Mouse (Mus musculus) erythroblast, embryonic 14.5 days (primary cell): ENCODE data around the gene Kyat1. TPM values are rescaled to one million over a fixed set of nuclear protein-coding genes. Genes with fewer than 3 reads are reported as not detected.

ENCODE experiments used
- H3K27me3 ChIP-seq: 2 replicates; pipeline ENCODE4 v1.6.1; 2012; ENCODE audit warnings: inconsistent platforms; ENCODE audit not compliant: control insufficient read depth
- H3K36me3 ChIP-seq: 2 replicates; pipeline ENCODE4 v1.6.1; 2012; ENCODE audit warnings: mild to moderate bottlenecking, inconsistent platforms; ENCODE audit not compliant: control insufficient read depth
- H3K4me1 ChIP-seq: 2 replicates; pipeline ENCODE4 v1.6.1; 2012; ENCODE audit warnings: inconsistent platforms; ENCODE audit not compliant: control insufficient read depth
- H3K4me3 ChIP-seq: replicated peaks from 2 replicates; pipeline ENCODE3; 2012; ENCODE audit warnings: moderate library complexity, mild to moderate bottlenecking, inconsistent platforms
- H3K9me3 ChIP-seq: 2 replicates; pipeline ENCODE4 v1.6.1; 2012; ENCODE audit warnings: low read length, inconsistent platforms, mixed read lengths; ENCODE audit not compliant: control insufficient read depth
- GATA1 ChIP-seq: IDR thresholded peaks from 2 replicates; pipeline ENCODE4 v1.6.1; 2012; ENCODE audit warnings: low read length, inconsistent platforms, mixed read lengths
- TAL1 ChIP-seq: IDR thresholded peaks from 3 replicates; pipeline ENCODE4 v1.6.1; 2012; ENCODE audit warnings: low read length, inconsistent platforms, mixed read lengths
- polyA plus RNA-seq: library from polyadenylated mRNA; stranded (reverse); fragments of >175 nt; gene quantifications from 2 replicates; pipeline ENCODE4 v1.2.3, GENCODE M21; 2012

Kyat1 gene
- 0.34 and 0.45 TPM in 2 replicates for polyA plus RNA-seq

- TF ChIP-seq GATA1 (no peak), TAL1 (no peak)
- peaks cover 36% of the 10 kb centered on the region for H3K4me1 ChIP-seq
- no peaks in the 10 kb centered on the region for H3K36me3 ChIP-seq
- no peaks in the 10 kb centered on the region for H3K9me3 ChIP-seq
- H3K4me3 ChIP-seq = peak within 1 kb of the TSS; percentile 81
- no peaks in the 10 kb centered on the region for H3K27me3 ChIP-seq
Observed at GRCm38 (mm10) chr2:30205629-30206357, at the start of gene Kyat1. Kyat1 (minus strand) TSS chr2:30205847.

DNA sequence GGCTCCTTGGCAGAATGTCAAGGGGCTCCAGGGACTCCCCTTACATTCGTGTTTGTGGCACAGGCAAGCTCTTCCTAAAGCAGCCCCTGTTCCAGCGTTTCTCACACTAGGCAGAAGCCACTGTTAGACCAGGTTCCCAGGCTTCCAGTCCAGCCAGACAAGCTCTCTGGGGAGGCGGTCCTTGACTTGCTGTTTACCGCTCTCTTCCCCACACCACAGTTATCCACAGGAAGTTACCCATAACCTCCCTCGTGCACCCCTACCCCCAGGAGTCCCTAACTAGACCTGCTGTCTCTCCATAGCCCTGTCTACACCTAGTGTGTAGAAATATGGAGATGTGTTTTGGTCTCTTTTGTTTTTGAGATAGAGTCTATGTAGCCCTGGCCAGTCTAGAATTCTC is 48.2 kb upstream of the Kyat1 start:
- peaks cover 31% of the 10 kb centered on the region for H3K4me1 ChIP-seq
- peaks cover 96% of the 10 kb centered on the region for H3K36me3 ChIP-seq
- H3K4me3 ChIP-seq = no peak overlapping the region
- TF ChIP-seq TAL1 (no peak), GATA1 (no peak)
- peaks cover 9% of the 10 kb centered on the region for H3K9me3 ChIP-seq
- no peaks in the 10 kb centered on the region for H3K27me3 ChIP-seq

GRCm38 (mm10) chr2:30252521-30252920 is 46.9 kb upstream of the Kyat1 start:
- TF ChIP-seq TAL1 (no peak), GATA1 (no peak)
- no peaks in the 10 kb centered on the region for H3K27me3 ChIP-seq
- H3K4me3 ChIP-seq = no peak overlapping the region
- H3K4me1 ChIP-seq = peaks cover 27% of the 10 kb centered on the region
- peaks cover 96% of the 10 kb centered on the region for H3K36me3 ChIP-seq
- peaks cover 9% of the 10 kb centered on the region for H3K9me3 ChIP-seq

GRCm38 (mm10) chr2:30251417-30252104 is 45.9 kb upstream of the Kyat1 start:
- H3K36me3 ChIP-seq = peaks cover 94% of the 10 kb centered on the region
- no peaks in the 10 kb centered on the region for H3K27me3 ChIP-seq
- TF ChIP-seq GATA1 (no peak), TAL1 (no peak)
- H3K9me3 ChIP-seq = peaks cover 9% of the 10 kb centered on the region
- no peak overlapping the region for H3K4me3 ChIP-seq
- H3K4me1 ChIP-seq = peaks cover 27% of the 10 kb centered on the region

GRCm38 (mm10) chr2:30250166-30251128 is 44.8 kb upstream of the Kyat1 start:
- no peak for TF ChIP-seq GATA1
- no peak for TF ChIP-seq TAL1
- no peaks in the 10 kb centered on the region for H3K27me3 ChIP-seq
- no peak overlapping the region for H3K4me3 ChIP-seq
- peaks cover 30% of the 10 kb centered on the region for H3K4me1 ChIP-seq
- no peaks in the 10 kb centered on the region for H3K9me3 ChIP-seq
- peaks cover 94% of the 10 kb centered on the region for H3K36me3 ChIP-seq

GRCm38 (mm10) chr2:30249182-30249581 is 43.5 kb upstream of the Kyat1 start:
- TF ChIP-seq GATA1 (no peak), TAL1 (no peak)
- H3K27me3 ChIP-seq = no peaks in the 10 kb centered on the region
- H3K36me3 ChIP-seq = peaks cover 92% of the 10 kb centered on the region
- H3K9me3 ChIP-seq = no peaks in the 10 kb centered on the region
- H3K4me3 ChIP-seq = no peak overlapping the region
- H3K4me1 ChIP-seq = peaks cover 34% of the 10 kb centered on the region

- no peak overlapping the region for H3K4me3 ChIP-seq
- no peak for TF ChIP-seq TAL1
- no peak for TF ChIP-seq GATA1
Observed at GRCm38 (mm10) chr2:30247681-30248080, 42.0 kb upstream of the Kyat1 start.

DNA sequence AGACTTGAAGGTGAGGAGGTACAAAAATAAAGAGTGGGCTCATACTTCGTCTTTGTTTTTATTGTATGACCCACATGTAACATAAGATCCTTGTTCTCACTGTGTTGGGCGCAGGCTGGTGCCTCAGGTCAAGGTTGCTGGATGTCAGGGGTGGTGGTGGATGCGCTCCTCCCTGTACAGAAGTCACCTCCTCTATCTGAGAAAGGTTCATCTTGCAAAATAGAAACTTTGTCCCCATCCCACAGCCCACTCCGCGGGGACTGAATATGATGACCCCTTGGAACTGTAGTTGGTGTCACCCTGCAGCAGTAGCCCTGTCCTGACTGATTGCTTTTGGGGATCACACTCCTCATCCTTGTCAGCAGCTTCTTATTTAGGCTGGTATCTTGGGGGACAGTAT is 41.4 kb upstream of the Kyat1 start:
- TF ChIP-seq TAL1 (no peak), GATA1 (no peak)
- Histone ChIP-seq H3K36me3 (peaks cover 92% of the 10 kb centered on the region), H3K4me1 (peaks cover 32% of the 10 kb centered on the region)

More at GRCm38 (mm10) chr2:30247681-30248080, 42.0 kb upstream of the Kyat1 start:
- Histone ChIP-seq H3K36me3 (peaks cover 92% of the 10 kb centered on the region), H3K27me3 (no peaks in the 10 kb centered on the region), H3K9me3 (no peaks in the 10 kb centered on the region), H3K4me1 (peaks cover 35% of the 10 kb centered on the region)

More for the DNA sequence above, 41.4 kb upstream of the Kyat1 start:
- no peaks in the 10 kb centered on the region for H3K27me3 ChIP-seq
- H3K4me3 ChIP-seq = no peak overlapping the region
- H3K9me3 ChIP-seq = no peaks in the 10 kb centered on the region
